Mouse (Mus musculus) heart, adult 2 months (tissue): ENCODE measurements at regions not wholly inside any gene's neighbourhood (a gene's known extent, or its start where the extent isn't known, plus 50 kb on each side); places are given as distances from the start of the nearest gene placed in this dataset.
A peak's percentile ranks its signal among the peaks of the same experiment; 100 is the strongest.

Experiments
- DNase-seq, 2 experiments: peaks; one replicate each; pipeline ENCODE4 v3.0.0; 2021
- H3K27ac ChIP-seq: fragments of 200-600 bp; 2 replicates; pipeline ENCODE4 v1.8.1; 2022
- H3K27me3 ChIP-seq: fragments of 200-500 bp; 2 replicates; pipeline ENCODE4 v1.6.1; 2012; ENCODE audit warnings: mild to moderate bottlenecking, low read length, inconsistent platforms, mixed read lengths; ENCODE audit not compliant: control insufficient read depth, insufficient read depth
- H3K36me3 ChIP-seq: fragments of 200-500 bp; 2 replicates; pipeline ENCODE4 v1.6.1; 2012; ENCODE audit warnings: low read length, inconsistent platforms; ENCODE audit not compliant: control insufficient read depth, insufficient read depth
- H3K4me1 ChIP-seq: fragments of 200-500 bp; 2 replicates; pipeline ENCODE4 v1.6.1; 2011; ENCODE audit warnings: low read length; ENCODE audit not compliant: control insufficient read depth, insufficient read depth
- H3K4me3 ChIP-seq: fragments of 200-600 bp; 2 replicates; pipeline ENCODE4 v1.8.1; 2022
- H3K79me2 ChIP-seq: fragments of 200-500 bp; replicated peaks from 2 replicates; pipeline ENCODE4 v1.6.1; 2012; ENCODE audit warnings: mild to moderate bottlenecking, inconsistent platforms, low read length, moderate library complexity, mixed read lengths; ENCODE audit not compliant: control insufficient read depth, insufficient read depth
- H3K9ac ChIP-seq: fragments of 200-500 bp; 2 replicates; pipeline ENCODE4 v1.6.1; 2012; ENCODE audit warnings: low read depth, mild to moderate bottlenecking, control low read depth, inconsistent platforms, low read length, mixed read lengths
- CTCF ChIP-seq: fragments of 200-600 bp; IDR thresholded peaks from 2 replicates; pipeline ENCODE4 v1.8.1; 2022; ENCODE audit warnings: antibody characterized with exemption, mild to moderate bottlenecking, moderate library complexity
- EP300 ChIP-seq: fragments of 200-500 bp; IDR thresholded peaks from 2 replicates; pipeline ENCODE4 v1.6.1; 2011; ENCODE audit warnings: low read depth, low read length, control low read depth; ENCODE audit not compliant: insufficient read depth
- POLR2A ChIP-seq: fragments of 200-500 bp; IDR thresholded peaks from 2 replicates; pipeline ENCODE4 v1.6.1; 2011; ENCODE audit warnings: mild to moderate bottlenecking, low read depth, low read length, control low read depth; ENCODE audit not compliant: insufficient read depth
- WGBS: fragments of 180-500 bp; shearing (Covaris S2); methylation state at CpG from one replicate; pipeline ENCODE4 v1.1.7; 2018; 5-methylcytosine and 5-hydroxymethylcytosine counted together
- intact Hi-C: fragments of 180-260 bp; cut with DNase I; formaldehyde crosslinking; loops from one replicate; pipeline ENCODE4 v1.15.1; 2025

GRCm38 (mm10) chr2:61922496-61922895 lies 119.8 kb downstream of the Tbr1 start:
- WGBS, result 86% methylated on average over 1 of the region's 1 CpGs
- Histone ChIP-seq H3K79me2 (no peaks in the 10 kb centered on the region), H3K27ac (no peak overlapping the region), H3K4me3 (no peak overlapping the region), H3K27me3 (no peaks in the 10 kb centered on the region), H3K4me1 (no peaks in the 10 kb centered on the region), H3K9ac (no peak overlapping the region), H3K36me3 (no peaks in the 10 kb centered on the region)
- TF ChIP-seq EP300, result no peak
- no peak for TF ChIP-seq POLR2A
- TF ChIP-seq CTCF, result no peak
- intact Hi-C loops, result no loop called here
- no peak for DNase-seq

GRCm38 (mm10) chr2:61938296-61938695 lies 108.0 kb upstream of the Slc4a10 start:
- no peaks in the 10 kb centered on the region for H3K4me1 ChIP-seq
- 46% methylated on average over 2 of the region's 2 CpGs for WGBS
- H3K36me3 ChIP-seq, result no peaks in the 10 kb centered on the region
- intact Hi-C loops, result no loop called here
- no peaks in the 10 kb centered on the region for H3K79me2 ChIP-seq
- no peak overlapping the region for H3K4me3 ChIP-seq
- H3K9ac ChIP-seq, result no peak overlapping the region
- DNase-seq, result no peak
- H3K27me3 ChIP-seq, result no peaks in the 10 kb centered on the region
- H3K27ac ChIP-seq, result no peak overlapping the region
- TF ChIP-seq POLR2A, result no peak
- no peak for TF ChIP-seq EP300
- TF ChIP-seq CTCF, result no peak

- no peak for DNase-seq
- no peak for TF ChIP-seq POLR2A
- no peak for TF ChIP-seq CTCF
- TF ChIP-seq EP300, result no peak
- intact Hi-C loops, result loop anchor here (5.0 to 10.0 kb wide), 3 partner anchors 299 to 471 kb away; no protein-coding TSS in a partner anchor
- no peak overlapping the region for H3K4me3 ChIP-seq
- H3K4me1 ChIP-seq, result no peaks in the 10 kb centered on the region
- no peaks in the 10 kb centered on the region for H3K79me2 ChIP-seq
- 70% methylated on average over 2 of the region's 2 CpGs for WGBS
- H3K36me3 ChIP-seq, result no peaks in the 10 kb centered on the region
- no peak overlapping the region for H3K9ac ChIP-seq
- H3K27me3 ChIP-seq, result 0 out of 2 replicates have a peak, but pooled peaks cover 2% of the 10 kb centered on the region
- no peak overlapping the region for H3K27ac ChIP-seq
Observed at GRCm38 (mm10) chr2:61965916-61966315, 80.3 kb upstream of the Slc4a10 start.

DNA sequence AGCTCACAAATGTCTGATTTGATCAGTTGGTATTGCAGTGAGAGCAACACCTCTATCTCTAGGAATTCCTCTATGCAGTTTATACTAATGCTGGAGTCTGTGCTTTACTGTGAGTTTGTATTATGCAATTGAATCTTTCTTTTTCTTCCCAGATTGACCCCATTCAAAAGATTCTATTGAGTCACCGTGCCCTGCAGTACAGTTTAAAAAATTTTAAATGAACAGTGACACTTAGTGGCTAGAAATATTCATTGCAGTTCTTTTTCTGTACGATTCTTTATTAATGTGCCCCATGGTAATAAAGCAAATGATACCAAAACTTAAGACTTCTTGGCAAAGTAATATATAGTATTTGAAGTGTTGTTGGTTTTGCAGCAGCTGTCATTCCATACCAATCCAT lies 78.5 kb upstream of the Slc4a10 start:
- Histone ChIP-seq H3K27me3 (0 out of 2 replicates have a peak, but pooled peaks cover 2% of the 10 kb centered on the region), H3K4me1 (no peaks in the 10 kb centered on the region), H3K79me2 (no peaks in the 10 kb centered on the region), H3K4me3 (no peak overlapping the region), H3K9ac (no peak overlapping the region), H3K36me3 (no peaks in the 10 kb centered on the region), H3K27ac (no peak overlapping the region)
- WGBS, result 11% methylated on average over 2 of the region's 2 CpGs
- no peak for DNase-seq
- intact Hi-C loops, result loop anchor here (5.0 to 10.0 kb wide), 3 partner anchors 300 to 473 kb away; no protein-coding TSS in a partner anchor
- TF ChIP-seq EP300 (no peak), CTCF (peak; percentile 68)

GRCm38 (mm10) chr2:61970029-61970428 lies 76.2 kb upstream of the Slc4a10 start:
- Histone ChIP-seq H3K79me2 (no peaks in the 10 kb centered on the region), H3K4me1 (no peaks in the 10 kb centered on the region), H3K36me3 (no peaks in the 10 kb centered on the region), H3K4me3 (no peak overlapping the region), H3K27me3 (0 out of 2 replicates have a peak, but pooled peaks cover 2% of the 10 kb centered on the region), H3K27ac (no peak overlapping the region), H3K9ac (no peak overlapping the region)
- intact Hi-C loops, result no loop called here
- DNase-seq, result no peak
- TF ChIP-seq EP300, result no peak
- no peak for TF ChIP-seq POLR2A
- TF ChIP-seq CTCF, result no peak
- WGBS, result 21% methylated on average over 2 of the region's 2 CpGs

- TF ChIP-seq POLR2A, result no peak
- TF ChIP-seq CTCF, result no peak
- no peak for TF ChIP-seq EP300
- no peak overlapping the region for H3K4me3 ChIP-seq
- H3K4me1 ChIP-seq, result no peaks in the 10 kb centered on the region
- H3K27ac ChIP-seq, result no peak overlapping the region
- no peaks in the 10 kb centered on the region for H3K27me3 ChIP-seq
- DNase-seq, result no peak
- no peaks in the 10 kb centered on the region for H3K36me3 ChIP-seq
- H3K79me2 ChIP-seq, result no peaks in the 10 kb centered on the region
- intact Hi-C loops, result loop anchor here (5.0 kb wide), 2 partner anchors 303 to 473 kb away; no protein-coding TSS in a partner anchor
- 62% methylated on average over 3 of the region's 3 CpGs for WGBS
- no peak overlapping the region for H3K9ac ChIP-seq
Observed at GRCm38 (mm10) chr2:61984771-61985170, 61.5 kb upstream of the Slc4a10 start.
